Mouse (Mus musculus) ES-E14 (cell line): ENCODE results near the gene Riiad1. TPM values are rescaled to one million over a fixed set of nuclear protein-coding genes. Genes with fewer than 3 reads are reported as not detected.

Experiments
- DNase-seq: peaks from one replicate; pipeline ENCODE4 v3.0.0-alpha.2; 2013; ENCODE audit warnings: low read depth, low spot score
- H3K27ac ChIP-seq: 2 replicates; pipeline ENCODE4 v1.5.1; 2012; ENCODE audit warnings: low read depth, mild to moderate bottlenecking, low read length, moderate library complexity, mixed read lengths; ENCODE audit not compliant: poor library complexity, insufficient read depth, severe bottlenecking
- H3K36me3 ChIP-seq: 2 replicates; pipeline ENCODE4 v1.6.1; 2012; ENCODE audit warnings: mild to moderate bottlenecking, low read length, moderate library complexity, mixed read lengths; ENCODE audit not compliant: control insufficient read depth, poor library complexity, insufficient read depth, severe bottlenecking
- H3K4me1 ChIP-seq, 2 experiments: fragments of 150-350 bp in 1 of 2; sonication (generic) in 1 of 2; 2 replicates each; pipeline ENCODE4 v1.6.1; 2012; ENCODE audit warnings: low read length in 2 of 2, mild to moderate bottlenecking in 1 of 2, mixed read lengths in 1 of 2; ENCODE audit not compliant: control insufficient read depth in 2 of 2, insufficient read depth in 2 of 2, poor library complexity in 1 of 2
- H3K4me3 ChIP-seq, 2 experiments: fragments of 150-350 bp in 1 of 2; sonication (generic) in 1 of 2; 2 replicates each; pipeline ENCODE4 v1.5.1; 2012; ENCODE audit warnings: low read length in 2 of 2, low read depth in 1 of 2, mild to moderate bottlenecking in 1 of 2, mixed read lengths in 1 of 2; ENCODE audit not compliant: insufficient read depth in 1 of 2, poor library complexity in 1 of 2, severe bottlenecking in 1 of 2
- H3K9ac ChIP-seq: 2 replicates; pipeline ENCODE4 v1.6.1; 2012; ENCODE audit warnings: low read depth, mild to moderate bottlenecking, low read length, mixed read lengths; ENCODE audit not compliant: poor library complexity, insufficient read depth, severe bottlenecking
- H3K9me3 ChIP-seq: fragments of 150-350 bp; sonication (generic); 2 replicates; pipeline ENCODE4 v1.6.1; 2012; ENCODE audit warnings: low read depth, mild to moderate bottlenecking, low read length; ENCODE audit not compliant: control insufficient read depth, insufficient read depth
- CHD2 ChIP-seq: IDR thresholded peaks from 2 replicates; pipeline ENCODE4 v1.6.1; 2014; ENCODE audit warnings: mild to moderate bottlenecking, low read depth, low read length, inconsistent platforms
- HCFC1 ChIP-seq: IDR thresholded peaks from 2 replicates; pipeline ENCODE4 v1.6.1; 2012; ENCODE audit warnings: low read length, inconsistent platforms, borderline replicate concordance; ENCODE audit not compliant: insufficient read depth
- MAFK ChIP-seq: IDR thresholded peaks from 2 replicates; pipeline ENCODE4 v1.6.1; 2014; ENCODE audit warnings: mild to moderate bottlenecking, low read depth, low read length, inconsistent platforms; ENCODE audit not compliant: insufficient read depth
- ZC3H11A ChIP-seq: IDR thresholded peaks from 2 replicates; pipeline ENCODE4 v1.6.1; 2012; ENCODE audit warnings: low read depth, mild to moderate bottlenecking, inconsistent platforms, low read length, borderline replicate concordance
- ZNF384 ChIP-seq: IDR thresholded peaks from 2 replicates; pipeline ENCODE4 v1.6.1; 2012; ENCODE audit warnings: low read depth, low read length, inconsistent platforms
- in situ Hi-C, 2 experiments: fragments of 600-800 bp; cut with MboI; formaldehyde crosslinking; loops; one replicate each; pipeline ENCODE4 v1.15.1; 2025; ENCODE audit warnings: low sequenced_read_pairs in 2 of 2, inconsistent platforms in 1 of 2; ENCODE audit not compliant: unreplicated experiment in 2 of 2
- total RNA-seq: library from RNA; depleted of rRNA; stranded (reverse); fragments of 300-350 nt; gene quantifications from 2 replicates; pipeline ENCODE4 v1.2.3, GENCODE M21; 2012

The Riiad1 gene
- total RNA-seq, 1 experiment = not detected

DNA sequence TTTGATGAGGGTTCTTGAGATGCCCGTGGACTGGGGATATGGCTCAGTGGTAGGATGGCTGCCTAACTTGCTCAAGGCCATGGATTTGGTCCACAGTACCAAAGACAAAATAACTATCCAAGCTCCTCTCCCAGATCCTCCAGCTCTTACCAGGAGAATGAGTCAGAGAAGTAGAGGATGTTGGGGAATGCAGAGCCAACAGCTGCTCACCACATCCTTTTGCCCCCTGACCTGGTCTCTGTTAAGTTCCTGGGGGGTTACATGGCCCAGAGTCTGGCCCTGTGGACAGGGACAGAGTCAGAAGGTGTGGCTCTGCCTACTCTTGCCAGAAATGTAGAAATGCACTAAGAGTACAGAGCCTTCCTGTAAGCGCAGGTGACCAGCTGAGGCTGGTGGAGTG is 20.3 kb downstream of the Riiad1 start:
- H3K9me3 ChIP-seq = no peaks in the 10 kb centered on the region
- H3K9ac ChIP-seq = no peak overlapping the region
- H3K4me3 ChIP-seq = no peak overlapping the region
- in situ Hi-C loops = no loop called here
- no peak overlapping the region for H3K27ac ChIP-seq
- no peak for DNase-seq
- peaks cover under 1 to 2% of the 10 kb centered on the region in 2 experiments; a peak in 1 of 4 replicates for H3K4me1 ChIP-seq
- TF ChIP-seq MAFK (no peak), ZNF384 (no peak), HCFC1 (no peak)
- no peaks in the 10 kb centered on the region for H3K36me3 ChIP-seq

DNA sequence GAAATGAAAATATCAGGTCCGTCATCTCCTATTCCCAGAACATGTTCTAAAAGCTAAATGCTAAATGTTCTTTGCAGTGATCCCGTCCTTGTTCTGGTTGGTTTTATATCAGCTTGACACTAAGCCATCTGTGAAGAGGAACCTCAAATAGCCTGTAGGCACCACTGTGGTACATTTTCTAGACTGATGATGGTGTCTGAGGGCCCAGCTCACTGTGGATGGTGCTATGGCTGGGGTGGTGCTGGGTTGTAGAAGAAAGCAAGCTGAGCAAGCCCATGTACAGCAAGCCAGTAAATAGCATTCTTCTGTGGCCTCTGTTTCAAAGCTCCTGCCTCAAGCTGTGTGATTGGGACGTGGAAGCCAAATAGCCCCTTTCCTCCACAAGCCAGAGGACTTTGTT is 23.1 kb downstream of the Riiad1 start:
- Histone ChIP-seq H3K4me3 (no peak overlapping the region), H3K27ac (no peak overlapping the region), H3K36me3 (no peaks in the 10 kb centered on the region), H3K4me1 (no peaks in the 10 kb centered on the region), H3K9me3 (no peaks in the 10 kb centered on the region), H3K9ac (no peak overlapping the region)
- in situ Hi-C loops = no loop called here
- DNase-seq = no peak
- TF ChIP-seq ZC3H11A (no peak), CHD2 (no peak), ZNF384 (no peak), HCFC1 (no peak), MAFK (no peak)

DNA sequence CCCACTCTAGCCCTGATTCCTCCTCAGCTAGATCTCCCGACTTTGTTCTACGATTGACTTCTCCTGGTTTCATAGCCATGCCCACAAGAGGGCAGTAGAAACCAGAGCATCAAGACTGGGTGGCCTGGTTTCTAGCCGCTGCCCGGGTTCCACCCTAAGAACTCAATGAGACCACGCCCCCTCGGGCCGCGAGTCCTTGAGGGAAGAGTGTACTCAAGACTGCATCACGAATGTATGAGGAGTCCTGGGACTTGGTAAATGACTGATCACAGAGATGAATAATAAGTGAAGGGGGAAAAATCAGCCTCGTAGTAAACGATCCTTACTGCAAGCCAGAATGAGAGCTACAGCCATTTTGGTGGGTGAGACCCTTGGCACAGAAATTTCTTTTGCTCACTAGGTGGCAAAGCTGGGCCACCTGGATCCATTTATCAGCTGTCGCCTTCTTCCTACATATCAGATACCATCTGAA is 23.6 kb downstream of the Riiad1 start:
- Histone ChIP-seq H3K9ac (peak overlapping the region; percentile 45; the same call in 1 of the 2 replicates), H3K4me3 (peak overlapping the region in 1 of 2 experiments; percentile 40; a peak in 1 of 4 replicates), H3K4me1 (no peaks in the 10 kb centered on the region), H3K27ac (no peak overlapping the region), H3K9me3 (no peaks in the 10 kb centered on the region), H3K36me3 (no peaks in the 10 kb centered on the region)
- TF ChIP-seq ZC3H11A (peak; percentile 93), ZNF384 (no peak)
- peak; percentile 95 for DNase-seq
- in situ Hi-C loops = no loop called here

DNA sequence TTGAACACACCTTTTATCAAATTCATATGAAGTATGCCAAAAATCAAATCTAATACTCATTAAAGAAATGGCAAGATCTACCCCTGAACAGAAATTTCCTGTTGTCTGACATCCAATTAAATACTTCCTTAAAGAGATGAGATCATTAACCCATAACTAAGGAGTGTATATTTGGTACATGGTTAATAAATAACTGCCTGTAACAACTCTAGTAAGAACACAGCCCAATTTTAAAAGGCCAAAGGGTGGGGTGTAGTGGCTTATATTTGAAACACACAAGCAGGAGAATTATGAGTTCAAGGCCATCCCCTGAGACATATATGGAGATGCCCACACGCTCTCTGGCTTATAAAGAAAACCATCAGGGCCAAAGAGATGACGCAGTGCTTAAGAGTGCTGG is 30.8 kb downstream of the Riiad1 start:
- H3K36me3 ChIP-seq = peaks cover 22% of the 10 kb centered on the region
- no peak overlapping the region for H3K9ac ChIP-seq
- H3K9me3 ChIP-seq = no peaks in the 10 kb centered on the region
- no peak for DNase-seq
- no peak overlapping the region for H3K4me3 ChIP-seq
- TF ChIP-seq ZNF384 (no peak), ZC3H11A (no peak), MAFK (no peak), HCFC1 (no peak), CHD2 (no peak)
- in situ Hi-C loops = no loop called here
- no peak overlapping the region for H3K27ac ChIP-seq
- 0 out of 4 replicates have a peak, but pooled peaks cover 0 to 1% of the 10 kb centered on the region in 2 experiments for H3K4me1 ChIP-seq

DNA sequence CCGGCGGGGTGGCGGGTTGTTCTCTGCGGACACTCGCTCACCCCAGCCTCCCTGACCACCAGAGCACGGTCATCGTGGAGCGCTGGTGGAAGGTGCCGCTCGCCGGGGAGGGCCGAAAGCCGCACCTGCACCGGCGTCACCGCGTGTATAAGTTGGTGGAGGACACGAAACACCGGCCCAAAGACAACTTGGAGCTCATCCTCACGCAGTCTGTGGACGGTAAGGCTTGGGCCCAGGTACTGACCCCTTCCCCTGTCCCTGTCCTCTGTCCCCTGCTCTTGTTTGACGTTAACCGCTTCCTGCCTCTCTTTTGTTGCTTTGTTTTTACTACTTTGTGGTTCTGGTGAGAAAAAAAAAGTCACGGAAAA is 36.6 kb downstream of the Riiad1 start, which contains the start of gene Oaz3:
Oaz3 (minus strand) TSS at position 319 of the 368 bp plus-strand sequence.
- TF ChIP-seq CHD2 = no peak
- TF ChIP-seq ZNF384 = no peak
- no peak for TF ChIP-seq ZC3H11A
- TF ChIP-seq HCFC1 = no peak
- no peak for TF ChIP-seq MAFK
- DNase-seq = no peak
- Histone ChIP-seq H3K9me3 (no peaks in the 10 kb centered on the region), H3K4me1 (0 out of 4 replicates have a peak, but pooled peaks cover 0 to 4% of the 10 kb centered on the region in 2 experiments), H3K27ac (peak within 1 kb of the TSS; percentile 61; the same call in 1 of the 2 replicates), H3K4me3 (peak within 1 kb of the TSS; percentile 96 to 100), H3K36me3 (peaks cover 22% of the 10 kb centered on the region), H3K9ac (peak within 1 kb of the TSS; percentile 99)
- in situ Hi-C loops = no loop called here
